Mouse (Mus musculus) heart, embryonic 10.5 days (tissue): ENCODE measurements around the gene Ager. TPM values are rescaled to one million over a fixed set of nuclear protein-coding genes. Genes with fewer than 3 reads are reported as not detected.

ENCODE experiments used
- DNase-seq: peaks from one replicate; pipeline ENCODE4 v3.0.0-alpha.2; 2017; ENCODE audit warnings: low spot score
- H3K27ac ChIP-seq: fragments of 300-500 bp; sonication (generic); 2 replicates; pipeline ENCODE4 v1.5.1; 2016; ENCODE audit warnings: mild to moderate bottlenecking
- H3K27me3 ChIP-seq: fragments of 300-500 bp; sonication (generic); 2 replicates; pipeline ENCODE4 v1.6.1; 2016; ENCODE audit warnings: mild to moderate bottlenecking; ENCODE audit not compliant: poor library complexity, insufficient read depth, severe bottlenecking
- H3K36me3 ChIP-seq: fragments of 300-500 bp; sonication (generic); 2 replicates; pipeline ENCODE4 v1.6.1; 2016; ENCODE audit warnings: mild to moderate bottlenecking, moderate library complexity
- H3K4me1 ChIP-seq: fragments of 300-500 bp; sonication (generic); 2 replicates; pipeline ENCODE4 v1.6.1; 2016; ENCODE audit warnings: mild to moderate bottlenecking
- H3K4me3 ChIP-seq: fragments of 300-500 bp; sonication (generic); 2 replicates; pipeline ENCODE4 v1.5.1; 2016; ENCODE audit warnings: mild to moderate bottlenecking, moderate library complexity
- H3K9me3 ChIP-seq: fragments of 300-500 bp; sonication (generic); 2 replicates; pipeline ENCODE4 v1.6.1; 2016; ENCODE audit warnings: mild to moderate bottlenecking, moderate library complexity
- WGBS: fragments of 180-500 bp; shearing (Covaris S2); methylation state at CpG from one replicate; pipeline ENCODE4 v1.1.7; 2016; 5-methylcytosine and 5-hydroxymethylcytosine counted together
- polyA plus RNA-seq: library from polyadenylated mRNA; unstranded; fragments of >200 nt; fragmentation: Nextera tagmentation; extraction: Ambion mirVana; gene quantifications from 2 replicates; pipeline ENCODE4 v1.2.1, GENCODE M21; 2016

Gene Ager
- polyA plus RNA-seq, 1 experiment from 2014 or later, result 5.3 TPM

GRCm38 (mm10) chr17:34586796-34587422 lies 10.8 kb upstream of the Ager start:
- under 1% methylated on average over 38 of the region's 38 CpGs for WGBS
- H3K4me1 ChIP-seq, result peaks cover 58% of the 10 kb centered on the region

GRCm38 (mm10) chr17:34587423-34587811 lies 10.2 kb upstream of the Ager start:
- H3K9me3 ChIP-seq, result no peaks in the 10 kb centered on the region
- peaks cover 10% of the 10 kb centered on the region for H3K27me3 ChIP-seq
- H3K27ac ChIP-seq, result peak overlapping the region; percentile 95
- under 1% methylated on average over 50 of the region's 50 CpGs for WGBS
- H3K4me3 ChIP-seq, result peak overlapping the region; percentile 83
- peaks cover 58% of the 10 kb centered on the region for H3K4me1 ChIP-seq
- peak; percentile 97 for DNase-seq
- no peaks in the 10 kb centered on the region for H3K36me3 ChIP-seq

More at GRCm38 (mm10) chr17:34586796-34587422, 10.8 kb upstream of the Ager start:
- Histone ChIP-seq H3K27ac (peak overlapping the region; percentile 95), H3K27me3 (peaks cover 14% of the 10 kb centered on the region), H3K9me3 (no peaks in the 10 kb centered on the region), H3K4me3 (peak overlapping the region; percentile 83), H3K36me3 (no peaks in the 10 kb centered on the region)
- DNase-seq, result peak; percentile 96

GRCm38 (mm10) chr17:34587814-34588213 lies 9.8 kb upstream of the Ager start:
- H3K4me1 ChIP-seq, result peaks cover 58% of the 10 kb centered on the region
- peak overlapping the region; percentile 95 for H3K27ac ChIP-seq
- H3K27me3 ChIP-seq, result 0 out of 2 replicates have a peak, but pooled peaks cover 9% of the 10 kb centered on the region
- no peak for DNase-seq
- H3K9me3 ChIP-seq, result no peaks in the 10 kb centered on the region
- WGBS, result 3% methylated on average over 19 of the region's 19 CpGs
- peak overlapping the region; percentile 83 for H3K4me3 ChIP-seq
- no peaks in the 10 kb centered on the region for H3K36me3 ChIP-seq

- DNase-seq, result no peak
- Histone ChIP-seq H3K9me3 (no peaks in the 10 kb centered on the region), H3K27me3 (0 out of 2 replicates have a peak, but pooled peaks cover 2% of the 10 kb centered on the region), H3K4me3 (no peak overlapping the region), H3K27ac (peak overlapping the region; percentile 100), H3K36me3 (no peaks in the 10 kb centered on the region), H3K4me1 (peaks cover 68% of the 10 kb centered on the region)
- 65% methylated on average over 3 of the region's 3 CpGs for WGBS
These were observed 8.9 kb upstream of the Ager start for GRCm38 (mm10) chr17:34588767-34589166.

GRCm38 (mm10) chr17:34589206-34589605 lies 8.5 kb upstream of the Ager start:
- H3K27ac ChIP-seq, result peak overlapping the region; percentile 100
- H3K4me3 ChIP-seq, result peak overlapping the region; percentile 40
- 43% methylated on average over 7 of the region's 7 CpGs for WGBS
- H3K27me3 ChIP-seq, result no peaks in the 10 kb centered on the region
- DNase-seq, result no peak
- peaks cover 72% of the 10 kb centered on the region for H3K4me1 ChIP-seq
- peaks cover 3% of the 10 kb centered on the region for H3K36me3 ChIP-seq
- no peaks in the 10 kb centered on the region for H3K9me3 ChIP-seq

GRCm38 (mm10) chr17:34589681-34590101 lies 8.0 kb upstream of the Ager start, which contains the start of gene Gpsm3:
Gene Gpsm3 (plus strand): TSS chr17:34589806.
- no peaks in the 10 kb centered on the region for H3K9me3 ChIP-seq
- no peak for DNase-seq
- H3K36me3 ChIP-seq, result peaks cover 8% of the 10 kb centered on the region
- peak within 1 kb of the TSS; percentile 100 for H3K27ac ChIP-seq
- 17% methylated on average over 6 of the region's 7 CpGs for WGBS
- H3K27me3 ChIP-seq, result no peaks in the 10 kb centered on the region
- H3K4me3 ChIP-seq, result peak within 1 kb of the TSS; percentile 97
- H3K4me1 ChIP-seq, result peaks cover 77% of the 10 kb centered on the region

GRCm38 (mm10) chr17:34590154-34590987 lies 7.3 kb upstream of the Ager start:
- H3K36me3 ChIP-seq, result peaks cover 15% of the 10 kb centered on the region
- peak overlapping the region; percentile 97 for H3K4me3 ChIP-seq
- no peaks in the 10 kb centered on the region for H3K27me3 ChIP-seq
- DNase-seq, result no peak
- 61% methylated on average over 15 of the region's 15 CpGs for whole genome bisulfite sequencing
- H3K27ac ChIP-seq, result peak overlapping the region; percentile 100
- H3K9me3 ChIP-seq, result no peaks in the 10 kb centered on the region
- H3K4me1 ChIP-seq, result peaks cover 84% of the 10 kb centered on the region

- no peak for DNase-seq
- 4% methylated on average over 21 of the region's 21 CpGs for WGBS
- H3K4me1 ChIP-seq, result peaks cover 86% of the 10 kb centered on the region
These were observed 6.4 kb upstream of the Ager start, which contains the start of gene Pbx2 for GRCm38 (mm10) chr17:34591029-34591993. Gene Pbx2 (plus strand): TSS chr17:34591266.

GRCm38 (mm10) chr17:34591994-34592375 lies 5.7 kb upstream of the Ager start:
- H3K9me3 ChIP-seq, result no peaks in the 10 kb centered on the region
- H3K27ac ChIP-seq, result peak overlapping the region; percentile 100
- H3K36me3 ChIP-seq, result peaks cover 24% of the 10 kb centered on the region
- H3K4me1 ChIP-seq, result peaks cover 84% of the 10 kb centered on the region
- peak; percentile 97 for DNase-seq
- WGBS, result under 1% methylated on average over 33 of the region's 35 CpGs
- H3K27me3 ChIP-seq, result no peaks in the 10 kb centered on the region
- peak overlapping the region; percentile 97 for H3K4me3 ChIP-seq

More at GRCm38 (mm10) chr17:34591029-34591993, 6.4 kb upstream of the Ager start, which contains the start of gene Pbx2:
- Histone ChIP-seq H3K27ac (peak within 1 kb of the TSS; percentile 100), H3K4me3 (peak within 1 kb of the TSS; percentile 97), H3K27me3 (no peaks in the 10 kb centered on the region), H3K9me3 (no peaks in the 10 kb centered on the region), H3K36me3 (peaks cover 24% of the 10 kb centered on the region)

GRCm38 (mm10) chr17:34592581-34593549 lies 4.8 kb upstream of the Ager start:
- DNase-seq, result no peak
- H3K27ac ChIP-seq, result peak overlapping the region; percentile 100
- WGBS, result 2% methylated on average over 32 of the region's 32 CpGs
- no peaks in the 10 kb centered on the region for H3K27me3 ChIP-seq
- H3K36me3 ChIP-seq, result peaks cover 24% of the 10 kb centered on the region
- peaks cover 82% of the 10 kb centered on the region for H3K4me1 ChIP-seq
- peak overlapping the region; percentile 97 for H3K4me3 ChIP-seq
- H3K9me3 ChIP-seq, result no peaks in the 10 kb centered on the region

- no peaks in the 10 kb centered on the region for H3K9me3 ChIP-seq
- H3K36me3 ChIP-seq, result peaks cover 24% of the 10 kb centered on the region
- H3K4me3 ChIP-seq, result peak overlapping the region; percentile 97
- H3K27ac ChIP-seq, result peak overlapping the region; percentile 100; the same call in 1 of the 2 replicates
- no peaks in the 10 kb centered on the region for H3K27me3 ChIP-seq
- no peak for DNase-seq
- H3K4me1 ChIP-seq, result peaks cover 83% of the 10 kb centered on the region
- WGBS, result 62% methylated on average over 34 of the region's 34 CpGs
These were observed 3.7 kb upstream of the Ager start for GRCm38 (mm10) chr17:34593752-34594525.
